Mouse (Mus musculus): ENCODE data around the gene Alox12e.

- TF ChIP-seq POLR2A (IDR thresholded peaks at IDR 0.05; ENCODE audit: low read depth, low read length) (no peak), CTCF (IDR thresholded peaks at IDR 0.05; ENCODE audit: borderline replicate concordance, insufficient read depth, low read length) (no peak)
Observed at GRCm38 (mm10) chr11:70283666-70284065, 38.8 kb downstream of the Alox12e start.

Data from embryonic fibroblast, embryonic 13.5 days (primary cell).